Mouse (Mus musculus) liver, postnatal 0 days (tissue): ENCODE measurements around the gene E130114P18Rik. TPM values are rescaled to one million over a fixed set of nuclear protein-coding genes. Genes with fewer than 3 reads are reported as not detected.

ENCODE experiments used
- ATAC-seq: fragments of 200-750 bp; cut with Nextera tagmentation; 2 replicates; pipeline ENCODE4 v1.8.0; 2017; ENCODE audit warnings: mild to moderate bottlenecking, moderate library complexity
- DNase-seq: peaks from one replicate; pipeline ENCODE4 v3.0.0-alpha.2; 2016
- H3K27ac ChIP-seq: fragments of 300-500 bp; sonication (generic); 2 replicates; pipeline ENCODE4 v1.5.1; 2014; ENCODE audit warnings: antibody characterized with exemption, moderate library complexity, mild to moderate bottlenecking, low read depth
- H3K27me3 ChIP-seq: fragments of 300-500 bp; sonication (generic); 2 replicates; pipeline ENCODE4 v1.6.1; 2014; ENCODE audit warnings: low read length, control low read depth, mixed read lengths; ENCODE audit not compliant: insufficient read depth
- H3K36me3 ChIP-seq: fragments of 300-500 bp; sonication (generic); replicated peaks from 2 replicates; pipeline ENCODE4 v1.6.1; 2014; ENCODE audit warnings: mild to moderate bottlenecking, control low read depth, low read length, moderate library complexity, mixed read lengths; ENCODE audit not compliant: insufficient read depth
- H3K4me1 ChIP-seq: fragments of 300-500 bp; sonication (generic); 2 replicates; pipeline ENCODE4 v1.6.1; 2014; ENCODE audit warnings: antibody characterized with exemption, mild to moderate bottlenecking, control low read depth; ENCODE audit not compliant: insufficient read depth
- H3K4me2 ChIP-seq: fragments of 300-500 bp; sonication (generic); 2 replicates; pipeline ENCODE4 v1.6.1; 2014; ENCODE audit warnings: low read depth, mild to moderate bottlenecking, low read length, moderate library complexity, mixed read lengths
- H3K4me3 ChIP-seq: fragments of 300-500 bp; sonication (generic); 2 replicates; pipeline ENCODE4 v1.5.1; 2014; ENCODE audit warnings: low read depth, low read length
- H3K9ac ChIP-seq: fragments of 300-500 bp; sonication (generic); replicated peaks from 2 replicates; pipeline ENCODE4 v1.6.1; 2014; ENCODE audit warnings: mild to moderate bottlenecking, moderate library complexity
- H3K9me3 ChIP-seq: fragments of 300-500 bp; sonication (generic); 2 replicates; pipeline ENCODE4 v1.6.1; 2016; ENCODE audit warnings: mild to moderate bottlenecking, control low read depth, low read length, mixed read lengths
- CTCF ChIP-seq: sonication (generic); IDR thresholded peaks from 2 replicates; pipeline ENCODE4 v1.5.1; 2016; ENCODE audit warnings: antibody characterized with exemption, low read depth
- EP300 ChIP-seq: IDR thresholded peaks from 2 replicates; pipeline ENCODE4 v1.6.1; 2016; ENCODE audit warnings: antibody characterized with exemption, low read depth, mild to moderate bottlenecking
- WGBS: fragments of 180-500 bp; shearing (Covaris S2); extraction: QIAGEN DNeasy Blood & Tissue Kit; methylation state at CpG from one replicate; pipeline ENCODE4 v1.1.7; 2014; ENCODE audit not compliant: insufficient replicate concordance; 5-methylcytosine and 5-hydroxymethylcytosine counted together
- polyA plus RNA-seq: library from polyadenylated mRNA; unstranded; fragments of >200 nt; fragmentation: Nextera tagmentation; extraction: Ambion mirVana; gene quantifications from 2 replicates; pipeline ENCODE4 v1.2.1, GENCODE M21; 2015

E130114P18Rik gene
- polyA plus RNA-seq, 1 experiment from 2014 or later: not detected

DNA sequence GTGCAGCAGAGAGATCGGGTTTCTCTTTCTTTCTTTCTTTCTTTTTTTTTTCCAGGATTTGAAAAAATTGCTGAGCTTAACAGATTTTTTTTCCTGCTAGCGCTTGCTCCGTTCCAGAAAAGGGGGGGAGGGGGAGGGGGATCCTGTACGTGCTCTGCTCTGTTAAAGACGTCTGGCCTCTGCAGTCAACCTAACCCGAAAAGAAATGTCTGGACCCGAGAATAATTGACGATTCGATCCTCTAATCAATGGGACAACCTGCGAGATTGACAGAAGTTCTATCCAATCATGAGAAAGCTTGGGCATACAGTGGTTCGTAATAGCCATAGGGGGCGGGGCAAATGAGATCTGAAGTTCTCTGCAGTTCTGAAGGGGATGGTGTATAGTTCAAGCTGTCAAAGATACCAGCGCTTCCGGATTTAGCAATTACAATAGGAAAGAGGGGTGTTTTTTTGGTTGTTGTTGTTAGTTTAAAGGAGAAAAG is 4.7 kb downstream of the E130114P18Rik start:
- Histone ChIP-seq H3K9ac (peak overlapping the region; percentile 57), H3K36me3 (no peaks in the 10 kb centered on the region), H3K27me3 (no peaks in the 10 kb centered on the region), H3K4me3 (peak overlapping the region; percentile 63), H3K4me2 (peak overlapping the region; percentile 87), H3K4me1 (peaks cover 19% of the 10 kb centered on the region; the same call in 1 of the 2 replicates), H3K27ac (peak overlapping the region; percentile 92), H3K9me3 (no peaks in the 10 kb centered on the region)
- peak; percentile 56; the same call in 1 of the 2 replicates for TF ChIP-seq EP300
- TF ChIP-seq CTCF: no peak
- ATAC-seq (peak; percentile 51), DNase-seq (peak; percentile 86)
- 0% methylated on average over 14 of the region's 14 CpGs for WGBS

DNA sequence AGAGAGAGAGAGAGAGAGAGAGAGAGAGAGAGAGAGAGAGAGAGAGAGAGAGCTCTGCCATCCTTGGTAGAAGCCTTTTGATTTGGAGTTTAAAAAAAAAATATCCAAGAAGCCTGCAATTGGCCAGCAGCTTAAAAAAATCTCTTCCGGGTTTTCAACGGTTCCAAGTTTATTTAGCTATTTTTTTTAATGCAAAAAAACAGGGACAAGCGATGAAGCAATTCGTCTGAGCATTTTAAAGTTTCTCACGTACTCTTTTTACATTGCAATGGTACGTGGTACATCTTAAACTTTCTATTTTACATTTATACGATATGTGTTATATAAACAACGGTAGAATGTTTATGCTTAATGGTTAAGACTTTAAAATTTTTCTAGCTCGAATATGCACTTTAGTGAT is 5.2 kb downstream of the E130114P18Rik start, which contains the start of gene Nfia:
TSS of gene Nfia (plus strand) at position 94 of the 400 bp plus-strand sequence.
- Histone ChIP-seq H3K4me1 (peaks cover 19% of the 10 kb centered on the region; the same call in 1 of the 2 replicates), H3K4me2 (peak within 1 kb of the TSS; percentile 87), H3K27ac (peak within 1 kb of the TSS; percentile 92), H3K9me3 (no peaks in the 10 kb centered on the region), H3K9ac (peak within 1 kb of the TSS; percentile 57), H3K4me3 (peak within 1 kb of the TSS; percentile 63), H3K27me3 (no peaks in the 10 kb centered on the region), H3K36me3 (no peaks in the 10 kb centered on the region)
- DNase-seq: no peak
- under 1% methylated on average over 9 of the region's 9 CpGs for WGBS
- no peak for TF ChIP-seq EP300
- no peak for TF ChIP-seq CTCF
- no peak for ATAC-seq

DNA sequence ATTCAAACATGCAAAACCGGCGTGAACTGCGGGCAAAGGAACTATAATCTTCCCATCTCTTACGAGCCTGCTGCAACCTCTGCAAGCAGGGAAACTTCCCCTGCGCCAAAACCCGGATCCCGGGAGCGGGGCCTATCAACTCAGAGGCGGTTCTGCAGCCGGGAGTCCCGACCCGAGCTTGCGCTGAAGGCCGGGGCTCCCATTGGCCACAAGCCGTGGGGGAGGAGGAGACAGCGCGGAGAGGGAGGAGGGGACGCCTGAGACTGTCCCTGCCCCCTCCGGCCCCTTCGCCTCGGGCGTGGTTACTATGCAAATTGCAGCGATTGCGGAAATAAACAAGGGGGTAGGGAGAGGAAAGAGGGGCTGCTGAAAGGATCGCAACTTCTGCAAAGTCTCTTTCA is 5.8 kb downstream of the E130114P18Rik start:
- DNase-seq (peak; percentile 96), ATAC-seq (peak; percentile 97)
- Histone ChIP-seq H3K36me3 (no peaks in the 10 kb centered on the region), H3K4me1 (peaks cover 19% of the 10 kb centered on the region; the same call in 1 of the 2 replicates), H3K27me3 (no peaks in the 10 kb centered on the region), H3K4me3 (peak overlapping the region; percentile 63), H3K4me2 (peak overlapping the region; percentile 87), H3K9ac (peak overlapping the region; percentile 57), H3K9me3 (no peaks in the 10 kb centered on the region), H3K27ac (peak overlapping the region; percentile 92)
- WGBS: under 1% methylated on average over 25 of the region's 25 CpGs
- 0 out of 2 replicates have a peak, but pooled peaks have one; percentile 17 for TF ChIP-seq EP300
- no peak for TF ChIP-seq CTCF

DNA sequence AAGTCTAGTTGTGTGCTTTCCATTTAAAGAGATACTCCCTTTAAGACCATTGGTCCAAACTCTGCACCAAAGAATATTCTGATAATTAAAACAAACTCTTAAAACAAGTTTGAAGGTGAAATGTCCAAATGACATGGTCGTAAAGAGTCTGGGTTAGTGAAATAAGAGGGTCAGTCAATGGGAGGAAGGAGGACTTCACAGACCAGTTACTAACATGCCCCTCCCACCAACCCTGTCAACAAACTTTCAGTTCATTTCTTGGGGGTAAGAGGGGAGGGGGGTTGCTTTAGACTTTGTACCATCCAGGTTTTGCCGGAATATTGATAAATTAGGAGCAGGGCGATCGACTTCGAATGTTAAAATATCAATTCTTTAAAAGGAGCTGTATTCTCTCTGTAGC is 6.5 kb downstream of the E130114P18Rik start:
- H3K27ac ChIP-seq: peak overlapping the region; percentile 92
- H3K9ac ChIP-seq: peak overlapping the region; percentile 57
- no peak for ATAC-seq

DNA sequence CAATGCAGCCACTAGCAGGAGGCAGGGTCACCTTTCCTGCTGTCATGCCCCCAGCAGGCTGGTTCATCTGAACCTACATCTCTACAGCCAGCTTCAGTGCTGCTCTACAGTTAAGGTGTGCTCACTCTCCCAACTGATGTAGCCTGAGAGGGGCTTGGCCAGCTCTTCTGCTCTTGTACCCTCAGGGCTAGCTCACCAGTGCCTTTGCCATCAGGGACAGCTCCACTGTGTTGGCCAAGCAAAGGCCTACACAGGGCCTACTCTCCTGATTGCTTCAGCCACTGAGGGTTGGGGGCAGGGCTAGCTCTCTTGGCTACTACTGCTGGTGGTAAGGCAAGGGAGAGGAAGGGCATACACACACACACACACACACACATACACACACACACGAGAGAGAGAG is 8.0 kb downstream of the E130114P18Rik start:
- DNase-seq: no peak
- ATAC-seq: no peak
- Histone ChIP-seq H3K9me3 (no peaks in the 10 kb centered on the region), H3K4me1 (peaks cover 10% of the 10 kb centered on the region; the same call in 1 of the 2 replicates), H3K27ac (no peak overlapping the region), H3K36me3 (no peaks in the 10 kb centered on the region), H3K27me3 (no peaks in the 10 kb centered on the region), H3K9ac (no peak overlapping the region), H3K4me3 (no peak overlapping the region), H3K4me2 (no peak overlapping the region)
- TF ChIP-seq EP300 (no peak), CTCF (no peak)
- no CpG with 5 or more reads among the region's 1 CpGs for WGBS

More for the DNA sequence above, 6.5 kb downstream of the E130114P18Rik start:
- Histone ChIP-seq H3K4me3 (peak overlapping the region; percentile 63), H3K9me3 (no peaks in the 10 kb centered on the region), H3K4me1 (peaks cover 19% of the 10 kb centered on the region; the same call in 1 of the 2 replicates), H3K36me3 (no peaks in the 10 kb centered on the region), H3K27me3 (no peaks in the 10 kb centered on the region), H3K4me2 (peak overlapping the region; percentile 87)
- no peak for TF ChIP-seq EP300
- TF ChIP-seq CTCF: no peak
- DNase-seq: no peak
- 14% methylated on average over 5 of the region's 5 CpGs for WGBS

DNA sequence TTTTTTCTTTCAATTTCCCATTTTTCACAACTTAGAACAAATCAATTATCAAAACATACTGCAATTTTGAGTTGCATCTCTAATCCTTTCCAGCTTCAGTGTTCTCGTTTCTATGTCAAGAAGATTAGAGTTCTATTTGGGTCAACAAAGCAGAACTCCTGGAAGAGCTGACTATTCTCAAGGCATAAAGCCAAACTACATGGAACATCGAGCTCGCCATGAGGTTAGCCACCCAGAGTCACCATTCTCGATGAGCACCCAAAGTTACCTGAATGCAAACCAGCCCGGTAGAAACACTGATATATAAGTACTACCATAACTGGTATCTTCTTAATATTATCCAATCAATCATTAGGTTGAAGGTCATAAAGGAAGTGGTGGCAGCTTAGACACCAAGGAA is 10.4 kb downstream of the E130114P18Rik start:
- TF ChIP-seq EP300: no peak
- TF ChIP-seq CTCF: no peak
- Histone ChIP-seq H3K4me1 (no peaks in the 10 kb centered on the region), H3K36me3 (no peaks in the 10 kb centered on the region), H3K27me3 (no peaks in the 10 kb centered on the region), H3K4me3 (no peak overlapping the region), H3K4me2 (no peak overlapping the region), H3K9ac (no peak overlapping the region), H3K9me3 (no peaks in the 10 kb centered on the region), H3K27ac (no peak overlapping the region)
- DNase-seq (no peak), ATAC-seq (no peak)
- WGBS: 83% methylated on average over 5 of the region's 5 CpGs
